Mouse (Mus musculus) midbrain, embryonic 16.5 days (tissue): ENCODE measurements around the gene Sult2a8. TPM values are rescaled to one million over a fixed set of nuclear protein-coding genes. Genes with fewer than 3 reads are reported as not detected.
"Not testable (repeated sequence)": the region's sequence is repeated elsewhere in the genome, so short reads cannot be mapped to it uniquely, and the experiment has no call there.

ENCODE experiments used
- ATAC-seq: fragments of 200-750 bp; cut with Nextera tagmentation; 2 replicates; pipeline ENCODE4 v1.8.0; 2017; ENCODE audit warnings: moderate TSS enrichment
- H3K27ac ChIP-seq: fragments of 300-500 bp; sonication (generic); 2 replicates; pipeline ENCODE4 v1.5.1; 2014; ENCODE audit warnings: mild to moderate bottlenecking, low read length, mixed read lengths
- H3K27me3 ChIP-seq: fragments of 300-500 bp; sonication (generic); 2 replicates; pipeline ENCODE4 v1.6.1; 2014; ENCODE audit warnings: low read depth, low read length, mixed read lengths; ENCODE audit not compliant: control insufficient read depth, insufficient read depth
- H3K36me3 ChIP-seq: fragments of 300-500 bp; sonication (generic); 2 replicates; pipeline ENCODE4 v1.6.1; 2014; ENCODE audit warnings: mild to moderate bottlenecking, low read length, moderate library complexity, mixed read lengths; ENCODE audit not compliant: control insufficient read depth, insufficient read depth
- H3K4me1 ChIP-seq: fragments of 300-500 bp; sonication (generic); 2 replicates; pipeline ENCODE4 v1.6.1; 2014; ENCODE audit warnings: mild to moderate bottlenecking, low read length, mixed read lengths; ENCODE audit not compliant: control insufficient read depth, insufficient read depth
- H3K4me2 ChIP-seq: fragments of 300-500 bp; sonication (generic); 2 replicates; pipeline ENCODE4 v1.6.1; 2014; ENCODE audit warnings: mild to moderate bottlenecking, low read length, mixed read lengths
- H3K4me3 ChIP-seq: fragments of 300-500 bp; sonication (generic); 2 replicates; pipeline ENCODE4 v1.5.1; 2014; ENCODE audit warnings: low read depth, mild to moderate bottlenecking, low read length, moderate library complexity, mixed read lengths
- H3K9ac ChIP-seq: fragments of 300-500 bp; sonication (generic); 2 replicates; pipeline ENCODE4 v1.6.1; 2014; ENCODE audit warnings: low read depth, low read length, mixed read lengths
- H3K9me3 ChIP-seq: fragments of 300-500 bp; sonication (generic); replicated peaks from 2 replicates; pipeline ENCODE4 v1.6.1; 2014; ENCODE audit warnings: mild to moderate bottlenecking, low read length, mixed read lengths; ENCODE audit not compliant: control insufficient read depth, poor library complexity, severe bottlenecking
- WGBS: fragments of 180-500 bp; shearing (Covaris S2); extraction: QIAGEN DNeasy Blood & Tissue Kit; methylation state at CpG from one replicate; pipeline ENCODE4 v1.1.7; 2014; 5-methylcytosine and 5-hydroxymethylcytosine counted together
- polyA plus RNA-seq: library from polyadenylated mRNA; unstranded; fragments of >200 nt; fragmentation: Nextera tagmentation; extraction: Ambion mirVana; gene quantifications from 2 replicates; pipeline ENCODE4 v1.2.1, GENCODE M21; 2015

Sult2a8 gene
- not detected in 2 replicates for polyA plus RNA-seq

- Histone ChIP-seq H3K36me3 (no peaks in the 10 kb centered on the region), H3K4me2 (no peak within 1 kb of the TSS), H3K27me3 (no peaks in the 10 kb centered on the region), H3K9me3 (peaks cover 15% of the 10 kb centered on the region), H3K4me1 (no peaks in the 10 kb centered on the region), H3K27ac (no peak within 1 kb of the TSS), H3K9ac (no peak within 1 kb of the TSS), H3K4me3 (no peak within 1 kb of the TSS)
- WGBS, result 71% methylated on average over 3 of the region's 3 CpGs
- no peak for ATAC-seq
Observed at GRCm38 (mm10) chr7:14446534-14446933, at the start of gene Sult2a8. Gene Sult2a8 (minus strand): TSS chr7:14446769.

- Histone ChIP-seq H3K36me3 (no peaks in the 10 kb centered on the region), H3K4me1 (no peaks in the 10 kb centered on the region), H3K9me3 (peaks cover 14% of the 10 kb centered on the region), H3K9ac (no peak within 1 kb of the TSS), H3K27ac (no peak within 1 kb of the TSS), H3K4me2 (no peak within 1 kb of the TSS), H3K4me3 (no peak within 1 kb of the TSS), H3K27me3 (no peaks in the 10 kb centered on the region)
- 90% methylated on average over 4 of the region's 4 CpGs for WGBS
- no peak for ATAC-seq
Observed at GRCm38 (mm10) chr7:14494130-14494529, 47.6 kb upstream of the Sult2a8 start, which contains the start of gene Sult2a7. Gene Sult2a7 (minus strand): TSS chr7:14494230.

GRCm38 (mm10) chr7:14492886-14493285 is 46.3 kb upstream of the Sult2a8 start:
- H3K4me1 ChIP-seq, result no peaks in the 10 kb centered on the region

GRCm38 (mm10) chr7:14439581-14439980 is 7.0 kb downstream of the Sult2a8 start:
- Histone ChIP-seq H3K36me3 (no peaks in the 10 kb centered on the region), H3K9me3 (peaks cover 14% of the 10 kb centered on the region), H3K9ac (no peak overlapping the region), H3K4me3 (no peak overlapping the region), H3K4me2 (no peak overlapping the region), H3K27me3 (no peaks in the 10 kb centered on the region), H3K4me1 (no peaks in the 10 kb centered on the region), H3K27ac (no peak overlapping the region)
- no peak for ATAC-seq

More at GRCm38 (mm10) chr7:14492886-14493285, 46.3 kb upstream of the Sult2a8 start:
- Histone ChIP-seq H3K36me3 (no peaks in the 10 kb centered on the region), H3K27ac (no peak overlapping the region), H3K4me2 (no peak overlapping the region), H3K27me3 (no peaks in the 10 kb centered on the region), H3K9ac (no peak overlapping the region), H3K9me3 (peaks cover 17% of the 10 kb centered on the region), H3K4me3 (no peak overlapping the region)
- no peak for ATAC-seq
- WGBS, result 72% methylated on average over 3 of the region's 3 CpGs

DNA sequence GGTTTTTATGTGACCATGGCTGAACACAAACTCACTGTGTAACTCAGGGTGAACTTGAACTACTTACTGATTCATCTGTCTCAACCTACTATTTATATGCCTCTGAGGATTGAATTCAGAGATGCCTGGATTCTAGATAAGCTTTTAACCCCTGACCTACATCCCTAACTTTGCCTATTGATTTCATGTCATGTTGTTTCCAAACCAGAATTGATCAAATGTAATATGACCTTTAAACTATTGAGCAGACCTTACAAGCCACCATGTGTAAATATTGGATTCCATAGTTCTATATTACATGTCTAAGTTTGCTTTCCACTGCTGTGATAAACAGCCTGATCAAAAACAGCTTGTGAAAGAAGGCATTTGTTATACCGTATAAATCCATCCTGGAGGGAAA is 8.1 kb downstream of the Sult2a8 start:
- no peak for ATAC-seq
- WGBS, result 84% methylated on average over 1 of the region's 1 CpGs
- H3K9ac ChIP-seq, result no peak overlapping the region
- no peaks in the 10 kb centered on the region for H3K36me3 ChIP-seq
- H3K9me3 ChIP-seq, result peaks cover 16% of the 10 kb centered on the region
- H3K4me2 ChIP-seq, result no peak overlapping the region
- no peaks in the 10 kb centered on the region for H3K27me3 ChIP-seq
- H3K27ac ChIP-seq, result no peak overlapping the region
- H3K4me3 ChIP-seq, result no peak overlapping the region
- no peaks in the 10 kb centered on the region for H3K4me1 ChIP-seq

- WGBS, result 83% methylated on average over 2 of the region's 2 CpGs
- peaks cover 16% of the 10 kb centered on the region for H3K9me3 ChIP-seq
- no peak overlapping the region for H3K27ac ChIP-seq
- no peaks in the 10 kb centered on the region for H3K27me3 ChIP-seq
- H3K4me2 ChIP-seq, result no peak overlapping the region
- no peaks in the 10 kb centered on the region for H3K4me1 ChIP-seq
- no peak overlapping the region for H3K9ac ChIP-seq
- no peak overlapping the region for H3K4me3 ChIP-seq
- no peak for ATAC-seq
- no peaks in the 10 kb centered on the region for H3K36me3 ChIP-seq
Observed at GRCm38 (mm10) chr7:14438029-14438428, 8.5 kb downstream of the Sult2a8 start.

DNA sequence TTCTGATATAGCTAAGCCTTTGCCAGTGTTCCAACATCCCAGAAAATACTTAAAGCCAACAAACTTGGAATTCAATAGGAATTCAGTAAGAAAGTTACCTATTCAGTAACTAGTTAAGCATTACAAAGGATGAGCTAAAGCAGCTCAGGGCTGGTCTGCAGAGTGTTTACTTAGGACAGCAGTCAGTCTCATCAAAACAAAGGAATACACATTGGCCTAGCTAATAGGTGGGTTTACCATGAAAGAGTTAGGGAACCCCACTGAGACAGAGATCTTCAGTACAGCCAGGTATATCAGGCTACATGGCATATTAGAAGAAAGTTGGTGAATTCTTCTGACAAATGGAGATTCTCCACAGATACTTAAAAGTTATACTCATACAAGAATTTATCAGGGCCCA is 47.2 kb downstream of the Sult2a8 start:
- H3K27ac ChIP-seq, H3K4me1 ChIP-seq, H3K9ac ChIP-seq, H3K27me3 ChIP-seq, H3K9me3 ChIP-seq, H3K4me2 ChIP-seq, H3K36me3 ChIP-seq, H3K4me3 ChIP-seq, ATAC-seq: not testable (repeated sequence)

DNA sequence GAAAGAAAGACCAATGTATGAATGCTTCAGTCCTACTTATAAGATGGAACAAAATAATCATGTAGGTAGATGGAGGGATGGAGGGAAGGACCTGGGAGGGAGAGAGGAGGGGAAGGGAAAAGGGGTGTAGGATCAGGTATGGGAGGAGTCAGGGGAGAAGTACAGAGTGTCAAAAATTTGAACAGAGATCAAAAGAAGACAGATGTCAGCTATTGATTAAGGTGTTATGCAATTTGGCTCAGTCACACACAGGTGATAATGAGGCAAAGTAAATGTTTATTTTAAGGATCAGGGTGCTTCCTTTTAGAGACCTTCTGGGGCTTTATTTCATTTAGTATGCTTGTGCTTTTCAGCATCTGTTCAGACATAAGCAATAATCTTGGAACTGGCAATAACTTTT is 50.1 kb downstream of the Sult2a8 start:
- Histone ChIP-seq H3K36me3 (no peaks in the 10 kb centered on the region), H3K9me3 (peaks cover 9% of the 10 kb centered on the region), H3K4me2 (no peak overlapping the region), H3K4me1 (no peaks in the 10 kb centered on the region), H3K9ac (no peak overlapping the region), H3K4me3 (no peak overlapping the region), H3K27ac (no peak overlapping the region), H3K27me3 (no peaks in the 10 kb centered on the region)
- ATAC-seq, result no peak
